Mouse (Mus musculus): ENCODE results near the gene Gab1. TPM values are rescaled to one million over a fixed set of nuclear protein-coding genes. Genes with fewer than 3 reads are reported as not detected.

The Gab1 gene
- polyA plus RNA-seq, 1 experiment from 2014 or later = 14.4 TPM

GRCm38 (mm10) chr8:80821367-80822225 is 58.7 kb downstream of the Gab1 start:
- Histone ChIP-seq H3K79me2 (ENCODE audit: inconsistent target) (no peaks in the 10 kb centered on the region; the same call in 1 of the 2 replicates), H3K27ac (no peak overlapping the region), H3K36me3 (ENCODE audit: inconsistent target) (no peaks in the 10 kb centered on the region), H3K4me3 (ENCODE audit: inconsistent target) (no peak overlapping the region)
- WGBS (ENCODE audit: missing documents) = 88% methylated on average over 12 of the region's 12 CpGs

- no peaks in the 10 kb centered on the region; the same call in 1 of the 2 replicates for H3K79me2 ChIP-seq (ENCODE audit: inconsistent target)
- H3K4me3 ChIP-seq (ENCODE audit: inconsistent target) = no peak overlapping the region
- WGBS (ENCODE audit: missing documents) = 96% methylated on average over 6 of the region's 6 CpGs
- no peak overlapping the region for H3K27ac ChIP-seq
- no peaks in the 10 kb centered on the region for H3K36me3 ChIP-seq (ENCODE audit: inconsistent target)
These were observed 61.3 kb downstream of the Gab1 start for GRCm38 (mm10) chr8:80818978-80819377.

DNA sequence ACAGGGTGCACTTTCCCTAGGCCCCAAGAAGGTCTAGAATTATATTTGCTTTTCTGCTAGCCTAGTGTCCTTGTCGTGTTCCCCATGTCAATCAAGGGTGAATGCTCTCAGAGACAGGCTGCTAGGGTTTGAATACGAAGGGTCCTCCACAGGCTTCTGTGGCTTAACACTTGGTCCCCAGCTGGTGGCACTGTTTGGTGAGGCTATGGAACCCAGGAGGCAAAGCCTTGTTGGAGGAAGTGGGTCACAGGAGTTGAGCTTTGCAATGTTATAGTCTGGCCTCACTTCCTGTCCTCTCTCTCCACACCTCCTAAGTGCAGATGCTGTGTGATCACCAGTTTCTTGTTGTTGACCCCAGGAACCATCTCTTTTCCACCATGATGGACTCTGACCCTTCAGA is 63.3 kb downstream of the Gab1 start:
- H3K27ac ChIP-seq = no peak overlapping the region
- H3K36me3 ChIP-seq (ENCODE audit: inconsistent target) = no peaks in the 10 kb centered on the region
- 100% methylated on average over 2 of the region's 2 CpGs for WGBS (ENCODE audit: missing documents)
- H3K79me2 ChIP-seq (ENCODE audit: inconsistent target) = no peaks in the 10 kb centered on the region; the same call in 1 of the 2 replicates
- H3K4me3 ChIP-seq (ENCODE audit: inconsistent target) = no peak overlapping the region

- Histone ChIP-seq H3K36me3 (ENCODE audit: inconsistent target) (no peaks in the 10 kb centered on the region), H3K27ac (no peak overlapping the region), H3K79me2 (ENCODE audit: inconsistent target) (no peaks in the 10 kb centered on the region; the same call in 1 of the 2 replicates), H3K4me3 (ENCODE audit: inconsistent target) (no peak overlapping the region)
- 87% methylated on average over 6 of the region's 6 CpGs for whole genome bisulfite sequencing (ENCODE audit: missing documents)
These were observed 65.1 kb downstream of the Gab1 start for GRCm38 (mm10) chr8:80815179-80815578.

DNA sequence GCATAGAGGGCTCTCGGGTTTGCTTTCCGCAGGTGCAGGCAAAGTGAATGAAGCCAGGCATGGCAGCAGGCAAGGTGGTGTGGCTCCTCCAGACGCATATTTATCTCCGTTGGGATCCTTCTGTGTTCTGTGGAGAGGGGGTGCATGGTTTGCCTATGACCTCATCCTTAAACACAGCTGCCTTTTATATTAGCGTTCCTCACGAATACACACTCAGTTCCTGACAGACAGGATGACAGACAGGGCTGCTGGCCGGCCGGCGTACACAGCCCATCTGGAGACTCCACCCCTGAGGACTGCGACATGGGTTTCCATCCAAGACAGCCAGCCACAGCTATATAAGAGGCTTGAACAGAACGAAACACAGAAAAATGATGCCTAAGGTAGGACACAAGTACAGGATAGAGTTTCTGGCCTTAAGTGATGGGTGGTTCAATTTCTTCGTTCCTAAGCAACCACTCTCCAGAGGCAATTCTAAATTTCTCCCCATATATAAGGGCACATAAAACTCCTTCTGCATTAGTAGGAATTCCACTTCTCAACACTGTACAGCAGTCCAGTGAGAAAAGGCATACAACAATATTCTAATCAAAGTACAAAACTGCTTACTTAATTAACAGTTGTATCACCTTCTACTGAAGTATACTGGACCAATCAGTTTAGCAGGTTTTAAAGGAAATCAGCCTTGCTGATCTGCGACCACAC is 66.1 kb downstream of the Gab1 start:
- Histone ChIP-seq H3K27ac (no peak overlapping the region), H3K36me3 (ENCODE audit: inconsistent target) (no peaks in the 10 kb centered on the region), H3K79me2 (ENCODE audit: inconsistent target) (no peaks in the 10 kb centered on the region; the same call in 1 of the 2 replicates), H3K4me3 (ENCODE audit: inconsistent target) (no peak overlapping the region)
- 94% methylated on average over 12 of the region's 13 CpGs for WGBS (ENCODE audit: missing documents)

DNA sequence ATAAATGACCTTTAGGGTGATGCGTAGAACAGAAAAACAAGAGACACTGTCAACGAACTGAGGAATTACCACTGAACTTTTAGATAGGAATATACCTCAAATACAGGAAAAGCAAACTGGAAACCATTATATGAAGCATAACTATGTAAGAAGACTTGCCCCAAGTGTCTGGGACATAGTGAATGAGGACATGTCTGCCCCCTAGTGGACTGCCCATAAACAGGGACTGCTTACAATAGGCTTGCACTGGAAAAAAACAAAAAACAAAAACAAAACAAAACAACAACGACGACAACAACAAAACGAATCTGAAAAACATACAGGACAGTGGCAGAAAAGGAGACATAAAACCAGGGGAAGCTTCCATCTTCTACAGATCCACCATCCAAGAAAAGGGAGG is 66.9 kb downstream of the Gab1 start:
- H3K79me2 ChIP-seq (ENCODE audit: inconsistent target) = no peaks in the 10 kb centered on the region; the same call in 1 of the 2 replicates
- 71% methylated on average over 5 of the region's 5 CpGs for WGBS (ENCODE audit: missing documents)
- no peak overlapping the region for H3K4me3 ChIP-seq (ENCODE audit: inconsistent target)
- no peak overlapping the region for H3K27ac ChIP-seq
- no peaks in the 10 kb centered on the region for H3K36me3 ChIP-seq (ENCODE audit: inconsistent target)

GRCm38 (mm10) chr8:80811591-80811991 is 68.7 kb downstream of the Gab1 start:
- no peaks in the 10 kb centered on the region; the same call in 1 of the 2 replicates for H3K79me2 ChIP-seq (ENCODE audit: inconsistent target)
- no peaks in the 10 kb centered on the region for H3K36me3 ChIP-seq (ENCODE audit: inconsistent target)
- H3K27ac ChIP-seq = no peak overlapping the region
- H3K4me3 ChIP-seq (ENCODE audit: inconsistent target) = no peak overlapping the region
- 81% methylated on average over 4 of the region's 4 CpGs for WGBS (ENCODE audit: missing documents)

DNA sequence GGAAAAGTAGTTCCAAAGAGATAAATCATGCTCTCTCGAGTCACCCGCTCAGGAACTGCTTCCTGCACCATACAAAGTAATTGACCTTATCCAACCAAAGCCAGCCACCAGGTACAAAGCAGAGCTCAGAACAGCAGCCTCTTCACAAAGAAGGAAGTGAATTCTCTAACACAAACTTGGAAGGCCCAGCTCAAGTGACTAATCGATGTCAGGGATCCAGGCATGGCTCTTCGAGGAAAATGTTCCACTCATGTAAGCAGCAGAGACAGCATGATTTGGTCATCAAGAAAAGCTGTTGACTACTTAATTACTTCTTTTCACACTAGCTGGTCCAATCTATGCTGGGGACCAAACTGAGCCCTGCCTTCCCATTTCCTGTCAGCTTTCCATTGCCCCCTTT is 69.4 kb downstream of the Gab1 start:
- H3K4me3 ChIP-seq (ENCODE audit: inconsistent target) = no peak overlapping the region
- H3K36me3 ChIP-seq (ENCODE audit: inconsistent target) = no peaks in the 10 kb centered on the region
- WGBS (ENCODE audit: missing documents) = 70% methylated on average over 4 of the region's 4 CpGs
- H3K27ac ChIP-seq = no peak overlapping the region
- no peaks in the 10 kb centered on the region; the same call in 1 of the 2 replicates for H3K79me2 ChIP-seq (ENCODE audit: inconsistent target)

DNA sequence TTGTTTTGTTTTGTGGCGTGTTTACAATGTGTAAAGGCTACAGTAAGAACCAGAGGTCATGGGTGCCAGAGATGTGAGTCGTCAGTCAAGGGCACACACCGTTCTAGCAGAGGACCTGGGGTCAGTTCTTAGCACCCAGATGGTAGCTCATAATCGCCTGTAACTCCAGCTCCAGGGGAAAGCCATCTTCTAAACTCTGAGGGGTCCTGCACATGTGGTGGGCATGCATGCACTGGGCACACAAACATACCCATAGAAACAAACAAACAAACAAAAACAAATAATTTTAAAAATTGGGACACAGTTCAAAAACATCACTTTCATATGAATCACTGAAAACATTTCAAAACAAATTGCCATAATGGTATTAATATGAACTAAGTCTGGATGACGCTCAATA is 69.9 kb downstream of the Gab1 start:
- 89% methylated on average over 5 of the region's 5 CpGs for WGBS (ENCODE audit: missing documents)
- H3K27ac ChIP-seq = no peak overlapping the region
- no peaks in the 10 kb centered on the region; the same call in 1 of the 2 replicates for H3K79me2 ChIP-seq (ENCODE audit: inconsistent target)
- no peak overlapping the region for H3K4me3 ChIP-seq (ENCODE audit: inconsistent target)
- no peaks in the 10 kb centered on the region for H3K36me3 ChIP-seq (ENCODE audit: inconsistent target)

DNA sequence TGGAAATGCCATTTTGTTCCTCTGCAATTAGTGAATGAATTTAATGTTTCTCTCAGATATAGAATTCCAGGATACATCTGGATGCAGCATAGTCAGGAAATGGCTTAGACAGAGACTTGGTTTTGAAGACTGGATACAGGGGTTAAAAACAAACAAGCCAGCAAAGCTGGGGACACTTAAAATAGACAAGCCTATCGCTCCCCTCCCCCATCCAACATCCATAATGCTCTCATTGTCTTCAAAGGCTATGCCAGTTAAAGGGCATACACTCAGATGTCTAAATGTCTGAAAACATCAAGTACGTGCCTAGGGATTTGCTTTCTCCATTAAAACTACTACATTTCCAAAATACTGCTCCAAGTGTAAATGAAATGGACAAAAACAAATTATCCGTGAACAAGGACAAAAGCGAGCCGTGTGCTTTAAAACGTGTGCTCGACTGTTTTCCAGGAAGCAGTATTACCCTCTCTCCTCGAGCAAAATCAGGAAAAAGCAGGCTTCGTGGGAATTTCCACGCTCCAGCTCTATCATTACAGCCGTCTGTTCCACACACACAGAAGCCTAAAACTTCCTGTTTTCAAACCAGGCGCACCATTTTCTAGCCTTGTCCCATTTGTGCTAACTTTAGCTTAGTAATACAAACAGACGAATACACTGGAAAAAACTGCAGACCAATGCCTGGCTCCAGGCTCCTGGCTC is 72.4 kb downstream of the Gab1 start:
- WGBS (ENCODE audit: missing documents) = 61% methylated on average over 13 of the region's 13 CpGs

GRCm38 (mm10) chr8:80804066-80804619 is 76.2 kb downstream of the Gab1 start:
- no peaks in the 10 kb centered on the region for H3K79me2 ChIP-seq (ENCODE audit: inconsistent target)
- H3K36me3 ChIP-seq (ENCODE audit: inconsistent target) = no peaks in the 10 kb centered on the region
- 90% methylated on average over 4 of the region's 4 CpGs for WGBS (ENCODE audit: missing documents)
- H3K27ac ChIP-seq = no peak overlapping the region
- H3K4me3 ChIP-seq (ENCODE audit: inconsistent target) = no peak overlapping the region

More for the DNA sequence above, 72.4 kb downstream of the Gab1 start:
- no peaks in the 10 kb centered on the region for H3K36me3 ChIP-seq (ENCODE audit: inconsistent target)
- H3K27ac ChIP-seq = no peak overlapping the region
- no peaks in the 10 kb centered on the region; the same call in 1 of the 2 replicates for H3K79me2 ChIP-seq (ENCODE audit: inconsistent target)
- H3K4me3 ChIP-seq (ENCODE audit: inconsistent target) = no peak overlapping the region

- Histone ChIP-seq H3K36me3 (ENCODE audit: inconsistent target) (no peaks in the 10 kb centered on the region), H3K79me2 (ENCODE audit: inconsistent target) (no peaks in the 10 kb centered on the region), H3K27ac (no peak overlapping the region), H3K4me3 (ENCODE audit: inconsistent target) (no peak overlapping the region)
- 100% methylated on average over 3 of the region's 3 CpGs for WGBS (ENCODE audit: missing documents)
These were observed 81.5 kb downstream of the Gab1 start for GRCm38 (mm10) chr8:80798778-80799177.

GRCm38 (mm10) chr8:80798198-80798777 is 82.0 kb downstream of the Gab1 start:
- WGBS (ENCODE audit: missing documents) = 96% methylated on average over 7 of the region's 7 CpGs
- H3K36me3 ChIP-seq (ENCODE audit: inconsistent target) = no peaks in the 10 kb centered on the region
- H3K4me3 ChIP-seq (ENCODE audit: inconsistent target) = no peak overlapping the region
- H3K79me2 ChIP-seq (ENCODE audit: inconsistent target) = no peaks in the 10 kb centered on the region
- no peak overlapping the region for H3K27ac ChIP-seq

GRCm38 (mm10) chr8:80796070-80796469 is 84.2 kb downstream of the Gab1 start:
- Histone ChIP-seq H3K36me3 (ENCODE audit: inconsistent target) (no peaks in the 10 kb centered on the region), H3K4me3 (ENCODE audit: inconsistent target) (no peak overlapping the region), H3K27ac (no peak overlapping the region), H3K79me2 (ENCODE audit: inconsistent target) (no peaks in the 10 kb centered on the region)
- WGBS (ENCODE audit: missing documents) = 96% methylated on average over 4 of the region's 4 CpGs
